Mouse (Mus musculus) embryonic facial prominence, embryonic 10.5 days (tissue): ENCODE measurements around the gene Olfr972. TPM values are rescaled to one million over a fixed set of nuclear protein-coding genes. Genes with fewer than 3 reads are reported as not detected.
"Not testable (repeated sequence)": the region's sequence is repeated elsewhere in the genome, so short reads cannot be mapped to it uniquely, and the experiment has no call there.

Experiments used
- DNase-seq: peaks from one replicate; pipeline ENCODE4 v3.0.0-alpha.2; 2017; ENCODE audit warnings: low spot score
- H3K27ac ChIP-seq: fragments of 300-500 bp; sonication (generic); replicated peaks from 2 replicates; pipeline ENCODE4 v1.5.1; 2016; ENCODE audit warnings: mild to moderate bottlenecking
- H3K27me3 ChIP-seq: fragments of 300-500 bp; sonication (generic); replicated peaks from 2 replicates; pipeline ENCODE4 v1.6.1; 2016; ENCODE audit warnings: low read depth, mild to moderate bottlenecking; ENCODE audit not compliant: poor library complexity, severe bottlenecking
- H3K36me3 ChIP-seq: fragments of 300-500 bp; sonication (generic); replicated peaks from 2 replicates; pipeline ENCODE4 v1.6.1; 2016; ENCODE audit warnings: mild to moderate bottlenecking, moderate library complexity
- H3K4me1 ChIP-seq: fragments of 300-500 bp; sonication (generic); 2 replicates; pipeline ENCODE4 v1.6.1; 2016
- H3K4me3 ChIP-seq: fragments of 300-500 bp; sonication (generic); 2 replicates; pipeline ENCODE4 v1.5.1; 2016; ENCODE audit warnings: mild to moderate bottlenecking, moderate library complexity
- H3K9me3 ChIP-seq: fragments of 300-500 bp; sonication (generic); 2 replicates; pipeline ENCODE4 v1.6.1; 2016; ENCODE audit warnings: mild to moderate bottlenecking
- WGBS: fragments of 180-500 bp; shearing (Covaris S2); methylation state at CpG from one replicate; pipeline ENCODE4 v1.1.7; 2016; 5-methylcytosine and 5-hydroxymethylcytosine counted together
- polyA plus RNA-seq: library from polyadenylated mRNA; unstranded; fragments of >200 nt; fragmentation: Nextera tagmentation; extraction: Ambion mirVana; gene quantifications from 2 replicates; pipeline ENCODE4 v1.2.1, GENCODE M21; 2016

Gene Olfr972
- polyA plus RNA-seq = not detected in 2 replicates

DNA sequence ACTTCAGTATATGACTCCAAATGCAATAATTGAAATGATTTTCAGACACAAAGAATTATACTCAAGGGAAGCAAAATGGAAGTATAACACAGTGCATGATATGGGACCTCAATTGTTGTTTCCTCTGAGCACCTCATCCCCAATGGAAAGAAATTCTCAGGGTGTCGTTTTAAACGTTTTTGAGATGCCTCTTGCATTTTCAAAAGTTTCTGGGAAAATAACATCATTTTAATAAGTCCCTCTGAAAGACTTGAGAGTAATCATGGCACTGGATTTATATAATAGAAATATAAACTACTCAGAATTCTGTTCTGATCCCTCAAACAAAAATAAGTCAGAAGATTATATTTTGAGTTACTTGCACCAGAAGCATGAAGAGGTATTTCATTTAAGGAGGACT, at the start of gene Olfr972:
TSS of gene Olfr972 (plus strand) at position 301 of the 400 bp plus-strand sequence.
- no peak for DNase-seq
- Histone ChIP-seq H3K4me1 (no peaks in the 10 kb centered on the region), H3K36me3 (no peaks in the 10 kb centered on the region), H3K9me3 (no peaks in the 10 kb centered on the region), H3K4me3 (no peak within 1 kb of the TSS), H3K27ac (no peak within 1 kb of the TSS), H3K27me3 (no peaks in the 10 kb centered on the region)
- WGBS = 71% methylated on average over 2 of the region's 2 CpGs

- 86% methylated on average over 2 of the region's 2 CpGs for WGBS
- H3K4me1 ChIP-seq, DNase-seq, H3K9me3 ChIP-seq, H3K27ac ChIP-seq, H3K4me3 ChIP-seq, H3K36me3 ChIP-seq, H3K27me3 ChIP-seq: not testable (repeated sequence)
Observed at GRCm38 (mm10) chr9:39836576-39836975, 29.6 kb upstream of the Olfr972 start, which contains the start of gene Olfr971. TSS of gene Olfr971 (plus strand) at chr9:39836876.

DNA sequence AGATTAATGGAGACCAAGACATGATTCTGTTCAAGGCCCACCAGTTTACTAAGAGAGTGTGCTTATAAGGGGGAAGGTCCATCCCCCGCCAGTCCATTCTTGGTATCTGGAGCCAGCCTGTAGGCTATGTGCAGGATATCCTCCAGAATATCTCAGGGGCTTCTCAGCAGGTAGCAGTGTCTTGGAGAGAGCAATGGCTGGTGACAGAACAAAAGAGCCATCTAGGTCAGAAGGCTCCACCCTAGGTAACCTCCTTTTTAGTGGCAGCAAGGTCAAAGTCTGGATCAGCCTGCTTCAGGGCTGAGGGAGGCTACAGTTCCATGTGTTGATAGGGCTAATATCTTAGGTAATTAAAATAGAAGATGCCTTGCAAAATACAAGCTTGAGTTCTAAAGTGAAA, 5.8 kb downstream of the Olfr972 start:
- H3K27me3 ChIP-seq, H3K27ac ChIP-seq, H3K36me3 ChIP-seq, H3K9me3 ChIP-seq, H3K4me3 ChIP-seq, H3K4me1 ChIP-seq, DNase-seq: not testable (repeated sequence)
- WGBS = 82% methylated on average over 1 of the region's 1 CpGs

- H3K4me1 ChIP-seq, DNase-seq, H3K9me3 ChIP-seq, H3K27ac ChIP-seq, H3K27me3 ChIP-seq, H3K4me3 ChIP-seq, H3K36me3 ChIP-seq: not testable (repeated sequence)
- no CpG with 5 or more reads among the region's 4 CpGs for WGBS
Observed at GRCm38 (mm10) chr9:39877541-39878396, 11.5 kb downstream of the Olfr972 start.

DNA sequence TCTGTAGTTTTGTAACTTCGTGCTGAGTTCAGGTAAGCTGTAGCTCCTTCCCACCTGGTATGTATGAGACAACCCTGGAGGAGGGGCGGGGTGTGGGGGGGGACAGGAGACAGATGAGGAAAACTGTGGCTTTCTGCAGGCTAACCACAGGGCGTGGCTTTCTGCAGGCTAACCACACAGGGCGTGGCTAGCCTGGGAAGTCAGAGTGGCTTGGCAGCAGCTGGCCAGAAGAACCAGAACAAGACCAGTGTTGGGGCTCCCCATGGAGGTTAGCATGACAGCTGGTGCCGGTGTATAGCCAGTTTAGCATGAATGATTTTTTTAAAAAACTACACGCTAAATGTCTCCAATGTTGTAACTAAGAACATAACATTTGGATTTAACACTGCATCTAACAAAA, 38.9 kb downstream of the Olfr972 start:
- 85% methylated on average over 6 of the region's 6 CpGs for WGBS
- H3K4me1 ChIP-seq = no peaks in the 10 kb centered on the region
- H3K36me3 ChIP-seq = no peaks in the 10 kb centered on the region
- H3K27ac ChIP-seq = no peak overlapping the region
- H3K4me3 ChIP-seq = no peak overlapping the region
- H3K9me3 ChIP-seq = no peaks in the 10 kb centered on the region
- no peak for DNase-seq
- no peaks in the 10 kb centered on the region for H3K27me3 ChIP-seq

DNA sequence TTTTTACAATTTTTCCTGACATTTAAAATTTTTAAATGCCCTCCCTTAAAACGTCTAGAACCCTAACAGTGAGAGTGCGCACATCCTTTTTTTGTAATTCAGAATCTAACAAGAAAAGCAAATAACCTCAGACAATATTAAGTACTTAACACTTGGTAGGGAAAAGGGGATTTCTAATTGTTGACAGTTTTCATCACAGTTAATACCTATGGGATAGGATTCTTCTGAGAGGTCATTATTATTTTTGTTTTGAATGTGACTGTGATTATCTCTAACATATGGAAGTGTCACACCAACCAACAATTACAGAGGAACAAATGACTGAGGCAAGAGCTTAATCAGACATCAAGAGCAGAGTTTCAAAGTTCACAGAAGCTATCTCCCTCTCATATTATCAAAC, 40.8 kb downstream of the Olfr972 start, which contains the start of gene Olfr229:
TSS of gene Olfr229 (plus strand) at position 301 of the 400 bp plus-strand sequence.
- Histone ChIP-seq H3K27me3 (no peaks in the 10 kb centered on the region), H3K27ac (no peak within 1 kb of the TSS), H3K36me3 (no peaks in the 10 kb centered on the region), H3K4me3 (no peak within 1 kb of the TSS), H3K4me1 (no peaks in the 10 kb centered on the region), H3K9me3 (no peaks in the 10 kb centered on the region)
- 74% methylated on average over 2 of the region's 2 CpGs for WGBS
- DNase-seq = no peak

DNA sequence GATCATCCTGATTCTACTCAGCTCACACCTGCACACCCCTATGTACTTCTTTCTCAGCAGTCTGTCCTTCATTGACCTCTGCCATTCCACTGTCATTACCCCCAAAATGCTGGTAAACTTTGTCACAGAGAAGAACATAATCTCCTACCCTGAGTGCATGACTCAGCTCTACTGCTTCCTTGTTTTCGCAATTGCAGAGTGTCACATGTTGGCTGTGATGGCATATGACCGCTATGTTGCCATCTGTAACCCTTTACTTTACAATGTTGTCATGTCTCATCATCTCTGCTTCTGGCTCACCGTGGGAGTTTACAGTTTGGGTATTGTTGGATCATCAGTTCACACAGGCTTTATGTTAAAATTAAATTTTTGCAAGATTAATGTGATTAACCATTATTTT, 43.7 kb downstream of the Olfr972 start:
- 89% methylated on average over 3 of the region's 3 CpGs for WGBS
- Histone ChIP-seq H3K36me3 (no peaks in the 10 kb centered on the region), H3K27ac (no peak overlapping the region), H3K27me3 (no peaks in the 10 kb centered on the region), H3K4me3 (no peak overlapping the region), H3K4me1 (no peaks in the 10 kb centered on the region), H3K9me3 (no peaks in the 10 kb centered on the region)
- no peak for DNase-seq

Other genes with a start within 250 kb of the Olfr972 start
- gene Olfr960, start 245.0 kb upstream of the Olfr972 start, polyA plus RNA-seq = not detected in 2 replicates
- not detected in 2 replicates for gene Olfr961, start 221.3 kb upstream of the Olfr972 start, polyA plus RNA-seq
- gene Olfr963, start 199.2 kb upstream of the Olfr972 start, polyA plus RNA-seq = not detected in 2 replicates
- gene Olfr149, start 159.3 kb upstream of the Olfr972 start, polyA plus RNA-seq = 0.05 TPM in 1 of 2 replicates, not detected in the other
- gene Olfr965, start 155.1 kb upstream of the Olfr972 start, polyA plus RNA-seq = not detected in 2 replicates
- gene Olfr150, start 135.4 kb upstream of the Olfr972 start, polyA plus RNA-seq = not detected in 2 replicates
- not detected in 2 replicates for gene Olfr967, start 120.2 kb upstream of the Olfr972 start, polyA plus RNA-seq
- not detected in 2 replicates for gene Olfr968, start 83.2 kb upstream of the Olfr972 start, polyA plus RNA-seq
- not detected in 2 replicates for gene Olfr969, start 75.5 kb upstream of the Olfr972 start, polyA plus RNA-seq
- not detected in 2 replicates for gene Olfr970, start 57.6 kb upstream of the Olfr972 start, polyA plus RNA-seq
- gene Olfr971, start 29.5 kb upstream of the Olfr972 start, polyA plus RNA-seq = not detected in 2 replicates
- not detected in 2 replicates for gene Olfr229, start 40.9 kb downstream of the Olfr972 start, polyA plus RNA-seq
- not detected in 2 replicates for gene Olfr974, start 71.1 kb downstream of the Olfr972 start, polyA plus RNA-seq
- gene Olfr975, start 85.6 kb downstream of the Olfr972 start, polyA plus RNA-seq = 0.05 TPM in 1 of 2 replicates, not detected in the other
- gene Olfr976, start 94.7 kb downstream of the Olfr972 start, polyA plus RNA-seq = not detected in 2 replicates
- not detected in 2 replicates for gene Olfr978, start 125.7 kb downstream of the Olfr972 start, polyA plus RNA-seq
- gene Olfr979, start 137.0 kb downstream of the Olfr972 start, polyA plus RNA-seq = not detected in 2 replicates
- gene Olfr980, start 143.2 kb downstream of the Olfr972 start, polyA plus RNA-seq = not detected in 2 replicates
- gene Olfr981, start 155.0 kb downstream of the Olfr972 start, polyA plus RNA-seq = not detected in 2 replicates
- not detected in 2 replicates for gene Olfr982, start 207.4 kb downstream of the Olfr972 start, polyA plus RNA-seq
- not detected in 2 replicates for gene Olfr983, start 227.2 kb downstream of the Olfr972 start, polyA plus RNA-seq
- gene Olfr984, start 247.8 kb downstream of the Olfr972 start, polyA plus RNA-seq = not detected in 2 replicates